Mouse (Mus musculus) testis, postnatal 10 days (tissue): Measurements from ENCODE around the gene Ripor3.

Experiments
- DNase-seq: peaks from one replicate; pipeline ENCODE4 v3.0.0; 2021; ENCODE audit warnings: low spot score

Ripor3 gene

GRCm38 (mm10) chr2:168028376-168028775, 18.0 kb upstream of the Ripor3 start:
- no peak for DNase-seq

DNA sequence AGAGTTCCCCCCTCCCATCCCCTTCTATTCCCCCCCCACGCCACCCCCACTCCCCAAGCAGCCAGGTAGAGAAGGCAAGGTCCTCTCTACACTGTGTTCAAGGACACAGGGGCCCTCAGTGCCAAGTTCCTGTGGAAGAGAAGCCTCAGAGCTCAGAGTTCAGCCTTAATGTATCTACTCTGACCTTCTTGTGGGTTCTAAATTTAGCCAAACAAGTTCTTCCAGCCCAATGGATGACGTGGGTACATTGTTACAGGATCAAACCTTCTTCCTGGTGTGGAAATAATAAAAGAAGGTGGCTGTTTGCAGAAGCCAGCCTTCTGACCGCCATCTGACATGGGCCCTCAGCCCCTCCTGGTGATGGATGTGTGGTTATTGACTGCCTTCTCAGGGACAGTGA, 16.0 kb upstream of the Ripor3 start:
- no peak for DNase-seq

DNA sequence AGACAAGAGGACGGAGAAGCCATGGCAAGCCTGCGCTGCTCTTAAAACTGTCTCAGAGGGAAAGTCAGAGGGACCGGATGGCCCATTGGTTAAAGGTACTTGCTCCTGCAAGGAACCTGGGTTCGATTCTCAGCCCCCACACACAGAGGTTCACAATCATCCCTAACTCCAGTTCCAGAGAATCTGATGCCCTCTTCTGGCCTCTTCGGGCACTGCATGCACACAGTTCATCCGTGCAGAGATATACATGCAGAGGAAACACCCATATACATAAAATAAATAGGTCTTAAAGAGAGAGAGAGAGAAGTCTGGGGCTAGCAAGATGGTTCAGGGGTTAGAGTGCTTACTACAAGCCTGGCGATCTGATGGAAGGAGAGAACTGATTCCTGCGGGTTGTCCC, 15.5 kb upstream of the Ripor3 start:
- peak; percentile 69 for DNase-seq

DNA sequence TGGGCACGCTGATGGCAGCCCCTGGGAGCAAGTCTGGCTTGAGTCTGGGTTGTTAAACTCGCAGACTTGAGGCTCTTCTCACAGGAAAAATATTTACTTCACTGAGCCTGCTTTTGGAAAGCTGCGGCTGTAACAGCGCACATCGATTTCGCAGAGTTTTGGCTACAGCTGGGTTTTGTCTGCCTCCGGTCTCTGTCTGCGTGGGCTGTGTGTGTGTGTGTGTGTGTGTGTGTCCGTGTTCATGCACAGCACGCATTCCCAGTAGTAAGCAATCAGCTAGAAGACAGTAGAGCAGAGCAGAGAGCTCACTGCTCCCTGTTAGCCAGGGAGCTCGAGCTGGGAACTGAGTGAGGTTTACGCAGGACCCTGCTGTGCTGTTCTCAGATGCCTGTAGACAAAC, 14.8 kb upstream of the Ripor3 start:
- DNase-seq = peak; percentile 71

DNA sequence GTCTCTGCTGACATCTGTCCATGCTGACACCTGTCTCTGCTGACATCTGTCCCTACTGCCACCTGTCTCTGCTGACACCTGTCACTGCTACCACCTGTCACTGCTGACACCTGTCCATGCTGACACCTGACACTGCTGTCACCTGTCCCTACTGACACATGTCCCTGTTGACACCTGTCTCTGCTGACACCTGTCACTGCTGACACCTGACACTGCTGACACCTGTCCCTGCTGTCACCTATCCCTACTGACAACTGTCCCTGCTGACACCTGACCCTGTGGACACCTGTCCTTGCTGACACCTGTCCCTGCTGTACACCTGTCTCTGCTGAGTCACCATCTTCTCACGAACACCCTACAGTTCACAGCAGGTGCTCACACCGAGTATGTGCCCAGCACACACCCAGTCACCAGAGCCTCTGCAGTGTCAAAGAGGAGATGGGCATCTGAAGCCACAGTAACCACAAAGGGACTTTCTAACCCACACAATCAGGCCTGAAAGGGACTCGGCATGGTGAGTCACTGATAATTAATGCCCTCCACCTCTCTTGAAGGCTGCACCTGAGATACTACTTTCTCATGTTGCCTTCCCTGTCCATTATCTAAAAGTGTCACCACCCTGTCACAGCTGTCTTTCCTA, 13.5 kb upstream of the Ripor3 start:
- DNase-seq = no peak

- peak; percentile 83 for DNase-seq
Measured at GRCm38 (mm10) chr2:168019201-168019715, 8.8 kb upstream of the Ripor3 start.

GRCm38 (mm10) chr2:168016951-168017391, 6.6 kb upstream of the Ripor3 start:
- peak; percentile 93 for DNase-seq

DNA sequence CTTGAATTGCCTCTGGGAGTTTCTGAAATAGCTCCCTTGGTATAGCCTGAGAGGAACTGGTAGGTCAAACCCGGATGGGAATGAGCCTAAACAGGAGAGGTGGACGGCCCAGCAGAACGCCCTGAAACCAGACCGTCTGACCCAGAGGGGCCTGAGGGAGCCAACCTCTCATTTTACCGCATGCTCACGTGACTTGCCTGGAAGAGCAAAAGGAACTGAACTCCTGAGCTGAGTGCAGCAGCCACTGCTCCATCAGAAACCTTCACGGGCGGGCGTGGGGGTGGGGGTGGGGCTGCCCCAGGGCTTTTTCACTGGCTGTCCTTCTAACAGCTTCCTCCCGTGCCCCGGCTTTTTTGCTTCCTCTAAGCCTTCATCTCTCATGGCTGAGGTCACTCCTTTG, 475 bp upstream of the Ripor3 start:
- no peak for DNase-seq

DNA sequence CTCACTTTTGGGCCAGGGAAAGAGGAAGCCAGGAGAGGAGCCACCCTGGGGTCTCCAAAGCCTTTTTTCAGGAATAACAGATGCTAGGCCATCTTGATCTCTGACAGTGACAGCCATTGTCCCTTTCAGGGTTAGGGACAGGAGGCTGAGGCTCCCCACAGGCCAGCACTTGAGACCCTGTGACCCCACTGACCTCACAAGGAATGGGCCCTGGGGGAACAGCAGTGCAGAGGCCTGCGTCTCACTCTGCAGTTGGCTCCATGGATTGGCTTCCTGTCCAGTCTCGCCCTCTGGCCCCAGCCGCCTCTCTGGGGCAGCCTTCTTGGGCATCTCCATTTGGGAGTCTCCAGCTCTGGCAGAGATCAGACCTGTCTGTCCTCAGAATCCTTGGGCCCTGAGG, 2.3 kb downstream of the Ripor3 start:
- DNase-seq = no peak

GRCm38 (mm10) chr2:168006489-168006888, 3.9 kb downstream of the Ripor3 start:
- DNase-seq = no peak

GRCm38 (mm10) chr2:168005616-168006015, 4.8 kb downstream of the Ripor3 start:
- DNase-seq = no peak

GRCm38 (mm10) chr2:168005005-168005404, 5.4 kb downstream of the Ripor3 start:
- DNase-seq = no peak

DNA sequence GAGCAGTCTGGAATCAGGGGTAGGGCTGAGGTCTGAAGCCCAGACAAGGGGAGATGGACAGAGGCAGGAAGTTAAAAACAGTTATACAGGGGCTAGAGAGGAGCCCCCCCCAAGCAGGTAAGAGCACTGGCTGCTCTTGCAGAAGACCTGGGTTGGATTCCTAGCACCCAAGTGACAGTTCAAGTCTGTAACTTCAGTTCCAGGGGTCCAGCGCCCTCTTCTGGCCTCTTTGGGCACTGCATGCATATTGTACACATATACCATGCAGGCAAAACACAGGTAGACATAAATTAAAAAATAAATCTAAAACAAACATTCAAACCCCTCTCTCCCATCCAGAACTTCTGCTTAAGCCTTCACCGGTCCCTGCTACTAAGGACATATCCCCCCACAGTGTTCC, 6.0 kb downstream of the Ripor3 start:
- no peak for DNase-seq

DNA sequence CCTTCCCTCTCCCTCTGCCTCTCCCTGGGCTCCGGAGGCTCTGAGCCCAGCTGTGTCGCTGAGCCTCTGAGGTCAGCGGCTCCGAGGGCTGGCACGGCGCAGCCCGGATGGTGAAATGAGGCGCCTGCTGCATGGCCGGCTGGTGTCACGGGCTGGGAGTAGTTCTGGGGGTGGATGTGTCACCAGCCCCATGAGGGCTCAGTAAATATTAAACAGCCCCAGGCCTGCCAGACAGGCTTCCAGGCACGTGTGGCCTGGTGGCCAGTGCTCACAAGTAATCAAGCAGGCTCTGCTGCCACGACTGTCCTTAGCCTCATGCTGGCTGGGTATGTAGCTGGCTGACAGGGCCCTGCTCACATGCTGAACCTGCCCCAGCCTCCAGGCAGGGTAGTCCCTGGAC, 7.0 kb downstream of the Ripor3 start:
- DNase-seq = no peak

DNA sequence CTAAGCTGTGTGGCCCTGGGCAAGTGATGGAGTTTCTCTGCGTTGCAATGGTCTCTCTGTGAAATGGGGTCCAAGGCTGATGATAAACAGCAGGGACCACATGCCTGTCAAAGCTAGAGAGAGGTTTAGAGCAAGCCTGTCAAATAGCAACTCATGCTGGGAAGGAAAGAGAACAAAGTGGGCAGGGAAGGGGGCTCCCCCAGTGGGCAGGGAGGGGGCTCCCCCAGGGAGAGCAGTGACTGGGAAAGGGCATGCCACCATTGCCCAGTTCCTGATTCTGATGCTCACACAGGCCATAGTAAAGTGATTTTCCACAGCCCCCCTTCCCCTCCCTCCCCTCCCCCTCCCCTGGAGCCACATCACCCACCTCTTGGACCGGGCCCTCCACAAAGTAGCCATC, 7.5 kb downstream of the Ripor3 start:
- no peak for DNase-seq

DNA sequence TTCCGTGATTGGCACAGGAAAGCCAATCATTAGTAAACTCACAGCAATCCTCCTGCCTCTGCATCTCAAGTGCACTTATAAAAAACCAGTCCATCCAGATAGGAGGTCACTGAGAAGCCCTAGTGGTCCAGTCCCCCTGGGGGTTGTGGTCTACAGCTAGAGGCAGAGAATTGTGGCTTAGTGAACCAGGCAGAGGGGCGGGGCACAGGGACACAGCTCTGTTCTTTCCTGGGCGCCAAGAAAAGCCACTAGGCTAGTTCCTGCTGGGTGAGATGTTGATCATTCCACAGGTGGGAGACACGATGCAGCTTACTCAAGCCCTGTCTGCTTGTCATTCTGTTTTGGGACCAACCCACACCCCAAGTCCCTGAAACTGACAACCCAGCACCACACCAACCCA, 8.2 kb downstream of the Ripor3 start:
- DNase-seq = no peak

- no peak for DNase-seq
Measured at GRCm38 (mm10) chr2:167999145-167999743, 11.2 kb downstream of the Ripor3 start.

GRCm38 (mm10) chr2:167997562-167997961, 12.9 kb downstream of the Ripor3 start:
- no peak for DNase-seq

DNA sequence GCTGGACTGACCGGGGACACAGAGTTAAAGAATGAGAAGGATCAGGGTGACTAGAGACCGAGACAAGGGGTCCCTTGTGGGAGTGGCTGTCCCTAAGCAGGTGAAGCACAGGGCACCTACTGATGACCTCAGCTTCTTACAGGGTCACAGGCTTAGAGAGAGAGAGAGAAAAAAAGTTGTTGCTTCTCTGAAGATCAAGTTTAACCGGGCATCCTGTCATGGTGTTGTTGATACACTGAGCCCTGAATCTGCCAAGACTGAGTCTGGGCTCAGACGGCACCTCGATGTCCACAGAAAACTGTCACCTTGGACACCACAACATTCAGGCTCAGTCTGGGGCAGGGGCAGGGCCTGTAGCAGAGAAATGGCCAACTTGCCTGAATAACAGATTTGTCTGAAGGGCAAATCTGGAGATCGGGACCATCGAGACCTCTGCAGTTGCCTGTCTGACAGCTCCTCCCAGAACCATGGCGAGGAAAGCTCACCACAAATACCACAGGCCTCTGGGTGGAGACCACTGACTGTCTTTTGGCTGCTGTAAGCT, 13.7 kb downstream of the Ripor3 start:
- no peak for DNase-seq

DNA sequence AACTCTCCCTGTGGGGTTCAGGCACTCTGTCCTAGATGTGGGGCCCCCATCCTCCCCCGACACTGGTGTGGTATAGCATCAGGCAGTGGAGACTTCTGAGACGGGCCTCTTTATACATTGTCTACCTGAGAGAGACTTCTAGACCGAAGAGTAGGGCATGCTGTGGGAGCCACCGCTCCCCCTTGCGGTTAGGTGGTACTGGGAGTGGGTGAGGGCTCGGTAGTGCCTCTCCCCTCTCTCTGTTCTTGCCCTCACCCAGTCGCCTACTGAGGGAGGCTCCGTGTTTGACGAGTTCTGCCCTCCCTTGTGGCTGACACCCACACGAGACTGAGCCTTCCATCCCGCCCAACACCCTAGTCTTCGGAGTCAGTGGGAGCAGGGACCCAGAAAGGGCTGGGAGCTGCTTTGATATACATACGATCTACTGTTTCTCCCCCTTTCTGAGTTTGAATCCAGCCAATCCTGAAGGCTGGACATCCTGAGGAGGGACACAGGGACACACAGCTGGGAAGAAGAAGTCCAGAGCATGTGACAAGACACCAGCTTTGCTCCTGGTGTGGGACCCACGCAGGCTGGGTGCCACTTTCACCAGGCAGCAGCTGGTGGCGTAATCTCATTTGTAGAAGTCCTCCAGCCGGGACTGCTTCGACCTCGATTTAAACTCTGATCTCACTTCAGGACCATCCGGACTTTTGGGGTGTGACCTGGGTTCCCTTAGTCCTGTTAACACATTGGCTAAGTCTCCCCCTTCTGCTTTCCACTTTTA, 14.4 kb downstream of the Ripor3 start:
- DNase-seq = no peak

DNA sequence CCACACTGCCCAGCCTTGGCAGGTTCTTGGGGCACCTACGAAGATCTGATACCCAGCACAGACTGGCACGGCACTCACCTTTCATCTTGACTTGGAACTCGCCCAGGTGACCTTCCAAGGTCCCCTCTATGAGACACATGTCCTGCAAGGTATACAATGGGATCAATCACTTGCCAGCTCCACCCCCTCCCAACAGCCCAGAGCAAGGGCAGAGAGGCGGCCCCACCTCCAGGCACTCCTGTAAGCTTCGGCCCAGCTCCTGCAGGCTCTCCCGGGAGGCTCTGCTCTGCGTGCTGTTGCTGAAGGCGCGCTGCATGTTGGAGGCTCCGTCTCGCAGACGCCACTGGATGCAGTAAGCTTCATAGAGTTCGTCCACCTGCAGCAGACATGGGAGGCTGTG, 17.2 kb downstream of the Ripor3 start:
- DNase-seq = no peak

DNA sequence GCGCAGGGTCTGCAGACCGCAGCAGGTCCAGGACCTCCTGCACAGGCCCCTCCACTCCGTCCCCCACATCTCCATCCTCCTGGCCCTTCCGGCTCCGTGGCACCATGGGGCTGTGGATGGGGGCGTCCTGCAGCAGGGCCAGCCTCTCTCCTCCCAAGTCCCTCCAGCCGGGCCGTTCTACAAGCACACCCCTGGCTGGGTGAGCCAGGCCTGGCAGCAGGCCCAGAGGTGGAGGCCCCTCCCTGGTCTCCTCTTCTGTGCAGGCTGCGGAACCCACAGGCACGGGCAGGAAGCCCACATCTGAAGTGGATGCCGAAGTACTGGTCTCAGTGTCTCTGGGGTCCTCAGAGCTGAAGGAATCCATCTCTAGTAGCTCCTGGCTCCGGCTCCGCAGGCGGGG, 21.1 kb downstream of the Ripor3 start:
- peak; percentile 77 for DNase-seq

- DNase-seq = no peak
Measured at GRCm38 (mm10) chr2:167987640-167988039, 22.8 kb downstream of the Ripor3 start.
